ENCODE assay signal across 26 mouse cellular contexts in the genomic region with DNA sequence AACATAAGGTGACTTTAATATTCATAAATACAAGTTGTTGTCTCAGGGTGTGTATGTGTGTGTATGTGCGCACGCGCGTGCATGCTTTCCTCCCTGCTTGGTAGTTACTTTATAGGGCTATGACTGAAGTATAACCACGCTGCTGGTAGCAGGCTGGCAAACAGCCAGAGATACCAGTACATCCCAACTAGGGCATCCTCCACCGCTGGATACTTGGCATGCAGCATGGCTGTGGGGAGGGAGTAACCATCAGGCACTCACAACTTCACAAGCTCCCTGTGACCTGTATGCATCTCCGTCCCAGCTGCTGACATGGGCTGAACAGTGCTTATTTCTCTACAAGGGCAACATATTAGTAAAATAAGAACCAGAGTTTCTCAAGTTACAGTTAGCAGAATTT.
DNase-seq lines count a peak whose midpoint lies in the region; TF ChIP-seq lines count a peak whose summit lies in the region.
"Had no signal": no experiment of that assay in that cellular context is flagged by ENCODE, and none has a peak within 500 bp of the region (broad histone marks: within the 10 kb centered on the region; RNA-seq: fewer than 3 reads in every experiment).

No protein-coding gene starts in this region.

- WGBS in cerebellum, adult 2 months, result 75% methylated on average over 7 of the region's 7 CpGs

- no peaks in the 10 kb centered on the region for H3K27me3 ChIP-seq in cerebellum, adult 2 months (ENCODE audit: control insufficient read depth, insufficient read depth, low read length)
- H3K27me3 ChIP-seq: embryonic facial prominence, embryonic 15.5 days; forebrain, embryonic 12.5 days; midbrain, embryonic 13.5 days; neural tube, embryonic 13.5 days; Patski had no signal

- no peak for TF ChIP-seq CTCF in cerebellum, adult 2 months (IDR thresholded peaks at IDR 0.05; ENCODE audit: borderline replicate concordance, insufficient read depth, low read depth, low read length)

- H3K4me3 ChIP-seq in cerebellum, adult 2 months (replicated peaks; ENCODE audit: insufficient read depth, low read depth, low read length), result no peak overlapping the region
- H3K4me3 ChIP-seq: embryonic facial prominence, embryonic 10.5 days; embryonic facial prominence, embryonic 15.5 days; forebrain, embryonic 12.5 days; heart, embryonic 10.5 days; limb, embryonic 13.5 days; liver, embryonic 12.5 days; midbrain, embryonic 13.5 days; neural tube, embryonic 13.5 days had no signal

- no peak for TF ChIP-seq POLR2A in cerebellum, adult 2 months (IDR thresholded peaks at IDR 0.05; ENCODE audit: borderline replicate concordance, insufficient read depth, low read length)

- no peak overlapping the region for H3K27ac ChIP-seq in cerebellum, adult 2 months (ENCODE audit: insufficient read depth, low read length)
- H3K27ac ChIP-seq: embryonic facial prominence, embryonic 10.5 days; embryonic facial prominence, embryonic 15.5 days; forebrain, embryonic 12.5 days; heart, embryonic 10.5 days; hindbrain, embryonic 14.5 days; limb, embryonic 13.5 days; liver, embryonic 12.5 days; macrophage; midbrain, embryonic 13.5 days; neural tube, embryonic 13.5 days had no signal

- DNase-seq in cerebellum, adult 11-12 months, result peak; percentile 67
- no peak for DNase-seq in cerebellum, adult 8-10 months
- peak; percentile 23 to 32 for DNase-seq in heart, postnatal 10 days
- DNase-seq in heart, postnatal 36 days, result no peak
- peak; percentile 53 to 72 for DNase-seq in cerebellum, adult 2 months
- DNase-seq in cerebellum, postnatal 25 days, result peak; percentile 45 to 68
- no peak for DNase-seq in gastrocnemius, adult 18-20 months (ENCODE audit: low spot score)
- DNase-seq: adrenal gland, postnatal 25 days; forebrain, postnatal 0 days; gastrocnemius, postnatal 10 days; kidney, adult 9 months; kidney, postnatal 10 days; layer of hippocampus, adult 9-11 months; liver, postnatal 0 days; thymus, postnatal 4 days had no signal

- intact Hi-C loops in heart, postnatal 10 days (cut with DNase I), result no loop called here
- intact Hi-C loops in heart, postnatal 36 days (cut with DNase I), result no loop called here

- peaks cover 12% of the 10 kb centered on the region for H3K4me1 ChIP-seq in cerebellum, adult 2 months (ENCODE audit: control insufficient read depth, insufficient read depth, low read length)
- H3K4me1 ChIP-seq: forebrain, embryonic 12.5 days; liver, embryonic 12.5 days; midbrain, embryonic 13.5 days had no signal

Comparison
In these comparisons a context has a peak if more than half of its experiments do, and no peak if none do; other contexts are left out.
1. DNase-seq: peak in cerebellum, adult 11-12 months (single experiment), heart, postnatal 10 days (2 of 2), cerebellum, adult 2 months (2 of 2) and cerebellum, postnatal 25 days (2 of 2); none in cerebellum, adult 8-10 months (single experiment), heart, postnatal 36 days (0 of 2) and gastrocnemius, adult 18-20 months (single experiment).